Mouse (Mus musculus): Measurements from ENCODE around the gene Cblc. TPM values are rescaled to one million over a fixed set of nuclear protein-coding genes. Genes with fewer than 3 reads are reported as not detected.

The Cblc gene
- polyA plus RNA-seq, 1 experiment from 2014 or later: 1.3 TPM

Other genes with a start within 250 kb of the Cblc start
- gene Ppp1r37, start 233.7 kb downstream of the Cblc start, polyA plus RNA-seq (2016; fragmentation: Nextera tagmentation; extraction: Ambion mirVana): 41.7 and 43.8 TPM in 2 replicates
- 0.30 TPM in 1 of 2 replicates, not detected in the other for gene Zfp296, start 219.5 kb downstream of the Cblc start, polyA plus RNA-seq (2016; fragmentation: Nextera tagmentation; extraction: Ambion mirVana)
- gene Gemin7, start 219.2 kb downstream of the Cblc start, polyA plus RNA-seq (2016; fragmentation: Nextera tagmentation; extraction: Ambion mirVana): 121 and 145 TPM in 2 replicates
- gene Clasrp, start 192.3 kb downstream of the Cblc start, polyA plus RNA-seq (2016; fragmentation: Nextera tagmentation; extraction: Ambion mirVana): 70.1 and 73.6 TPM in 2 replicates
- 5.9 and 6.5 TPM in 2 replicates for gene Relb, start 167.4 kb downstream of the Cblc start, polyA plus RNA-seq (2016; fragmentation: Nextera tagmentation; extraction: Ambion mirVana)
- gene Clptm1, start 131.8 kb downstream of the Cblc start, polyA plus RNA-seq (2016; fragmentation: Nextera tagmentation; extraction: Ambion mirVana): 112 and 115 TPM in 2 replicates
- 0.46 TPM in 1 of 2 replicates, not detected in the other for gene Apoc2, start 118.9 kb downstream of the Cblc start, polyA plus RNA-seq (2016; fragmentation: Nextera tagmentation; extraction: Ambion mirVana)
- gene Gm44805, start 115.4 kb downstream of the Cblc start, polyA plus RNA-seq (2016; fragmentation: Nextera tagmentation; extraction: Ambion mirVana): not detected in 2 replicates
- gene Apoc4, start 115.3 kb downstream of the Cblc start, polyA plus RNA-seq (2016; fragmentation: Nextera tagmentation; extraction: Ambion mirVana): 0.10 TPM in 1 of 2 replicates, not detected in the other
- gene Apoc1, start 104.1 kb downstream of the Cblc start, polyA plus RNA-seq (2016; fragmentation: Nextera tagmentation; extraction: Ambion mirVana): 3.8 and 4.7 TPM in 2 replicates
- gene Apoe, start 97.6 kb downstream of the Cblc start, polyA plus RNA-seq (2016; fragmentation: Nextera tagmentation; extraction: Ambion mirVana): 228 and 246 TPM in 2 replicates
- 136 and 138 TPM in 2 replicates for gene Tomm40, start 81.4 kb downstream of the Cblc start, polyA plus RNA-seq (2016; fragmentation: Nextera tagmentation; extraction: Ambion mirVana)
- 60.8 and 67.1 TPM in 2 replicates for gene Nectin2, start 46.3 kb downstream of the Cblc start, polyA plus RNA-seq (2016; fragmentation: Nextera tagmentation; extraction: Ambion mirVana)
- gene Bcam, start 25.8 kb downstream of the Cblc start, polyA plus RNA-seq (2016; fragmentation: Nextera tagmentation; extraction: Ambion mirVana): 21.0 and 25.1 TPM in 2 replicates
- 1.1 and 2.1 TPM in 2 replicates for gene Bcl3, start 26.0 kb upstream of the Cblc start, polyA plus RNA-seq (2016; fragmentation: Nextera tagmentation; extraction: Ambion mirVana)
- gene Gm19345, start 55.2 kb upstream of the Cblc start, polyA plus RNA-seq (2016; fragmentation: Nextera tagmentation; extraction: Ambion mirVana): 1.1 and 1.7 TPM in 2 replicates
- gene Ceacam16, start 64.5 kb upstream of the Cblc start, polyA plus RNA-seq (2016; fragmentation: Nextera tagmentation; extraction: Ambion mirVana): not detected in 2 replicates
- gene Ceacam19, start 91.2 kb upstream of the Cblc start, polyA plus RNA-seq (2016; fragmentation: Nextera tagmentation; extraction: Ambion mirVana): not detected in 2 replicates
- 4.6 and 6.1 TPM in 2 replicates for gene Pvr, start 124.4 kb upstream of the Cblc start, polyA plus RNA-seq (2016; fragmentation: Nextera tagmentation; extraction: Ambion mirVana)
- 0.32 TPM in 1 of 2 replicates, not detected in the other for gene Igsf23, start 153.9 kb upstream of the Cblc start, polyA plus RNA-seq (2016; fragmentation: Nextera tagmentation; extraction: Ambion mirVana)
- not detected in 2 replicates for gene Ceacam20, start 168.6 kb upstream of the Cblc start, polyA plus RNA-seq (2016; fragmentation: Nextera tagmentation; extraction: Ambion mirVana)
- gene Nlrp9b, start 194.7 kb upstream of the Cblc start, polyA plus RNA-seq (2016; fragmentation: Nextera tagmentation; extraction: Ambion mirVana): not detected in 2 replicates